Mouse (Mus musculus) forebrain, embryonic 15.5 days (tissue): ENCODE measurements around the gene Zfp366. TPM values are rescaled to one million over a fixed set of nuclear protein-coding genes. Genes with fewer than 3 reads are reported as not detected.
A peak's percentile ranks its signal among the peaks of the same experiment; 100 is the strongest.

Experiments used
- ATAC-seq: fragments of 200-750 bp; cut with Nextera tagmentation; replicated peaks from 2 replicates; pipeline ENCODE4 v1.8.0; 2017; ENCODE audit warnings: mild to moderate bottlenecking, moderate TSS enrichment, moderate library complexity
- H3K27ac ChIP-seq: fragments of 300-500 bp; sonication (generic); replicated peaks from 2 replicates; pipeline ENCODE4 v1.5.1; 2015; ENCODE audit warnings: mild to moderate bottlenecking, inconsistent platforms
- H3K27me3 ChIP-seq: fragments of 300-500 bp; sonication (generic); 2 replicates; pipeline ENCODE4 v1.6.1; 2015; ENCODE audit warnings: inconsistent platforms
- H3K36me3 ChIP-seq: fragments of 300-500 bp; sonication (generic); 2 replicates; pipeline ENCODE4 v1.6.1; 2015; ENCODE audit warnings: mild to moderate bottlenecking, inconsistent platforms
- H3K4me1 ChIP-seq: fragments of 300-500 bp; sonication (generic); 2 replicates; pipeline ENCODE4 v1.6.1; 2015; ENCODE audit warnings: inconsistent platforms
- H3K4me2 ChIP-seq: fragments of 300-500 bp; sonication (generic); replicated peaks from 2 replicates; pipeline ENCODE4 v1.6.1; 2015; ENCODE audit warnings: mild to moderate bottlenecking, inconsistent platforms
- H3K4me3 ChIP-seq: fragments of 300-500 bp; sonication (generic); 2 replicates; pipeline ENCODE4 v1.5.1; 2015; ENCODE audit warnings: mild to moderate bottlenecking, inconsistent platforms
- H3K9ac ChIP-seq: fragments of 300-500 bp; sonication (generic); replicated peaks from 2 replicates; pipeline ENCODE4 v1.6.1; 2015; ENCODE audit warnings: mild to moderate bottlenecking, inconsistent platforms
- H3K9me3 ChIP-seq: fragments of 300-500 bp; sonication (generic); 2 replicates; pipeline ENCODE4 v1.6.1; 2016; ENCODE audit warnings: inconsistent platforms
- WGBS: fragments of 180-500 bp; shearing (Covaris S2); methylation state at CpG from one replicate; pipeline ENCODE4 v1.1.7; 2015; ENCODE audit warnings: mixed read lengths; 5-methylcytosine and 5-hydroxymethylcytosine counted together
- polyA plus RNA-seq: library from polyadenylated mRNA; unstranded; fragments of >200 nt; fragmentation: Nextera tagmentation; extraction: Ambion mirVana; gene quantifications from 2 replicates; pipeline ENCODE4 v1.2.1, GENCODE M21; 2015

Gene Zfp366
- polyA plus RNA-seq, 1 experiment from 2014 or later: 0.45 TPM

- H3K36me3 ChIP-seq: no peaks in the 10 kb centered on the region
- no peaks in the 10 kb centered on the region for H3K4me1 ChIP-seq
- no peaks in the 10 kb centered on the region for H3K27me3 ChIP-seq
- H3K4me2 ChIP-seq: no peak overlapping the region
- no peaks in the 10 kb centered on the region for H3K9me3 ChIP-seq
- no peak overlapping the region for H3K4me3 ChIP-seq
- no peak overlapping the region for H3K9ac ChIP-seq
- ATAC-seq: no peak
- 96% methylated on average over 3 of the region's 3 CpGs for WGBS
- no peak overlapping the region for H3K27ac ChIP-seq
Measured at GRCm38 (mm10) chr13:99277521-99277920, 92.9 kb downstream of the Zfp366 start.

- no peak overlapping the region for H3K27ac ChIP-seq
- no peak overlapping the region for H3K9ac ChIP-seq
- H3K4me1 ChIP-seq: peaks cover 6% of the 10 kb centered on the region
- H3K27me3 ChIP-seq: no peaks in the 10 kb centered on the region
- no peak for ATAC-seq
- WGBS: 88% methylated on average over 6 of the region's 6 CpGs
- no peaks in the 10 kb centered on the region for H3K9me3 ChIP-seq
- H3K4me3 ChIP-seq: no peak overlapping the region
- no peaks in the 10 kb centered on the region for H3K36me3 ChIP-seq
- no peak overlapping the region for H3K4me2 ChIP-seq
Measured at GRCm38 (mm10) chr13:99278511-99278910, 93.9 kb downstream of the Zfp366 start.

GRCm38 (mm10) chr13:99279351-99279750 is 94.7 kb downstream of the Zfp366 start:
- H3K4me3 ChIP-seq: no peak overlapping the region

GRCm38 (mm10) chr13:99282961-99283360 is 98.3 kb downstream of the Zfp366 start:
- Histone ChIP-seq H3K4me3 (no peak overlapping the region), H3K4me1 (peaks cover 27% of the 10 kb centered on the region), H3K27ac (no peak overlapping the region), H3K36me3 (no peaks in the 10 kb centered on the region), H3K27me3 (no peaks in the 10 kb centered on the region), H3K9me3 (no peaks in the 10 kb centered on the region), H3K4me2 (no peak overlapping the region), H3K9ac (no peak overlapping the region)
- no peak for ATAC-seq
- 71% methylated on average over 6 of the region's 6 CpGs for WGBS

More at GRCm38 (mm10) chr13:99279351-99279750, 94.7 kb downstream of the Zfp366 start:
- H3K9ac ChIP-seq: no peak overlapping the region
- ATAC-seq: no peak
- H3K36me3 ChIP-seq: no peaks in the 10 kb centered on the region
- H3K4me2 ChIP-seq: no peak overlapping the region
- H3K27me3 ChIP-seq: no peaks in the 10 kb centered on the region
- no peaks in the 10 kb centered on the region for H3K9me3 ChIP-seq
- 61% methylated on average over 10 of the region's 10 CpGs for WGBS
- H3K27ac ChIP-seq: no peak overlapping the region
- H3K4me1 ChIP-seq: peaks cover 15% of the 10 kb centered on the region

- Histone ChIP-seq H3K27me3 (no peaks in the 10 kb centered on the region), H3K36me3 (no peaks in the 10 kb centered on the region), H3K9me3 (no peaks in the 10 kb centered on the region), H3K4me3 (no peak overlapping the region), H3K4me1 (peaks cover 27% of the 10 kb centered on the region), H3K9ac (no peak overlapping the region), H3K27ac (peak overlapping the region; percentile 72), H3K4me2 (no peak overlapping the region; the same call in 1 of the 2 replicates)
- WGBS: 67% methylated on average over 12 of the region's 12 CpGs
- 0 out of 2 replicates have a peak, but pooled peaks have one; percentile 14 for ATAC-seq
Measured at GRCm38 (mm10) chr13:99283916-99284315, 99.3 kb downstream of the Zfp366 start.

GRCm38 (mm10) chr13:99284400-99285160 is 100.0 kb downstream of the Zfp366 start:
- WGBS: 48% methylated on average over 21 of the region's 21 CpGs
- Histone ChIP-seq H3K27me3 (no peaks in the 10 kb centered on the region), H3K27ac (peak overlapping the region; percentile 72), H3K9me3 (no peaks in the 10 kb centered on the region), H3K9ac (no peak overlapping the region), H3K4me2 (no peak overlapping the region; the same call in none of the 2 replicates), H3K4me3 (no peak overlapping the region), H3K36me3 (no peaks in the 10 kb centered on the region), H3K4me1 (peaks cover 27% of the 10 kb centered on the region)
- peak; percentile 89 for ATAC-seq

GRCm38 (mm10) chr13:99285241-99285640 is 100.6 kb downstream of the Zfp366 start:
- 56% methylated on average over 2 of the region's 2 CpGs for WGBS
- Histone ChIP-seq H3K27me3 (no peaks in the 10 kb centered on the region), H3K4me1 (peaks cover 27% of the 10 kb centered on the region), H3K36me3 (no peaks in the 10 kb centered on the region), H3K9ac (no peak overlapping the region), H3K4me3 (no peak overlapping the region), H3K4me2 (no peak overlapping the region), H3K27ac (peak overlapping the region; percentile 72), H3K9me3 (no peaks in the 10 kb centered on the region)
- ATAC-seq: no peak

GRCm38 (mm10) chr13:99287207-99287606 is 102.6 kb downstream of the Zfp366 start:
- Histone ChIP-seq H3K9ac (no peak overlapping the region), H3K27ac (no peak overlapping the region), H3K4me3 (no peak overlapping the region), H3K27me3 (no peaks in the 10 kb centered on the region), H3K9me3 (no peaks in the 10 kb centered on the region), H3K4me2 (no peak overlapping the region), H3K36me3 (no peaks in the 10 kb centered on the region), H3K4me1 (peaks cover 27% of the 10 kb centered on the region)
- ATAC-seq: no peak
- WGBS: 95% methylated on average over 4 of the region's 4 CpGs

GRCm38 (mm10) chr13:99287786-99288185 is 103.2 kb downstream of the Zfp366 start:
- WGBS: 92% methylated on average over 9 of the region's 9 CpGs
- Histone ChIP-seq H3K27ac (no peak overlapping the region), H3K4me2 (no peak overlapping the region), H3K4me1 (peaks cover 27% of the 10 kb centered on the region), H3K27me3 (no peaks in the 10 kb centered on the region), H3K36me3 (no peaks in the 10 kb centered on the region), H3K9ac (no peak overlapping the region), H3K9me3 (no peaks in the 10 kb centered on the region), H3K4me3 (no peak overlapping the region)
- ATAC-seq: no peak

GRCm38 (mm10) chr13:99290766-99291165 is 106.1 kb downstream of the Zfp366 start:
- Histone ChIP-seq H3K36me3 (no peaks in the 10 kb centered on the region), H3K4me2 (no peak overlapping the region), H3K27me3 (no peaks in the 10 kb centered on the region), H3K27ac (no peak overlapping the region), H3K9me3 (no peaks in the 10 kb centered on the region), H3K9ac (no peak overlapping the region), H3K4me1 (peaks cover 3% of the 10 kb centered on the region; the same call in 1 of the 2 replicates), H3K4me3 (no peak overlapping the region)
- 94% methylated on average over 8 of the region's 8 CpGs for WGBS
- ATAC-seq: no peak

GRCm38 (mm10) chr13:99294176-99294575 is 109.6 kb downstream of the Zfp366 start:
- Histone ChIP-seq H3K36me3 (no peaks in the 10 kb centered on the region), H3K9me3 (no peaks in the 10 kb centered on the region), H3K4me1 (no peaks in the 10 kb centered on the region), H3K27ac (no peak overlapping the region), H3K27me3 (no peaks in the 10 kb centered on the region), H3K9ac (no peak overlapping the region), H3K4me2 (no peak overlapping the region), H3K4me3 (no peak overlapping the region)
- 93% methylated on average over 13 of the region's 13 CpGs for WGBS
- ATAC-seq: no peak

GRCm38 (mm10) chr13:99299921-99300320 is 115.3 kb downstream of the Zfp366 start:
- Histone ChIP-seq H3K4me1 (peaks cover 7% of the 10 kb centered on the region), H3K4me3 (no peak overlapping the region), H3K27ac (no peak overlapping the region), H3K9me3 (no peaks in the 10 kb centered on the region), H3K9ac (no peak overlapping the region), H3K4me2 (no peak overlapping the region), H3K27me3 (no peaks in the 10 kb centered on the region), H3K36me3 (no peaks in the 10 kb centered on the region)
- no peak for ATAC-seq
- 69% methylated on average over 5 of the region's 5 CpGs for WGBS
